Mouse (Mus musculus): ENCODE measurements around the gene Lgmn. TPM values are rescaled to one million over a fixed set of nuclear protein-coding genes. Genes with fewer than 3 reads are reported as not detected.

Gene Lgmn
- total RNA-seq, 2 experiments from 2014 or later, result 99.7 to 114 TPM

GRCm38 (mm10) chr12:102436939-102437526 is 2.6 kb downstream of the Lgmn start:
- no peak for DNase-seq (ENCODE audit: low spot score in 2 of 2)

- DNase-seq (ENCODE audit: low spot score in 2 of 2), result no peak
These were observed 5.5 kb downstream of the Lgmn start for GRCm38 (mm10) chr12:102434107-102434506.

- no peak for DNase-seq (ENCODE audit: low spot score in 2 of 2)
These were observed 7.4 kb downstream of the Lgmn start for GRCm38 (mm10) chr12:102432238-102432637.

GRCm38 (mm10) chr12:102430228-102430627 is 9.4 kb downstream of the Lgmn start:
- DNase-seq (ENCODE audit: low spot score in 2 of 2), result no peak

- DNase-seq (ENCODE audit: low spot score in 2 of 2), result no peak
These were observed 10.0 kb downstream of the Lgmn start for GRCm38 (mm10) chr12:102429656-102430055.

GRCm38 (mm10) chr12:102426285-102426684 is 13.3 kb downstream of the Lgmn start:
- DNase-seq (ENCODE audit: low spot score in 2 of 2), result no peak

GRCm38 (mm10) chr12:102425048-102425578 is 14.5 kb downstream of the Lgmn start:
- DNase-seq (ENCODE audit: low spot score in 2 of 2), result no peak

GRCm38 (mm10) chr12:102424456-102424855 is 15.2 kb downstream of the Lgmn start:
- DNase-seq (ENCODE audit: low spot score in 2 of 2), result no peak

GRCm38 (mm10) chr12:102423625-102424024 is 16.0 kb downstream of the Lgmn start:
- DNase-seq (ENCODE audit: low spot score in 2 of 2), result no peak

- DNase-seq (ENCODE audit: low spot score in 2 of 2), result no peak
These were observed 16.8 kb downstream of the Lgmn start for GRCm38 (mm10) chr12:102422623-102423320.

GRCm38 (mm10) chr12:102422065-102422464 is 17.5 kb downstream of the Lgmn start:
- DNase-seq (ENCODE audit: low spot score in 2 of 2), result no peak

GRCm38 (mm10) chr12:102420168-102420890 is 19.3 kb downstream of the Lgmn start:
- no peak for DNase-seq (ENCODE audit: low spot score in 2 of 2)

- no peak for DNase-seq (ENCODE audit: low spot score in 2 of 2)
These were observed 20.1 kb downstream of the Lgmn start for GRCm38 (mm10) chr12:102419544-102419943.

GRCm38 (mm10) chr12:102417701-102418100 is 21.9 kb downstream of the Lgmn start:
- no peak for DNase-seq (ENCODE audit: low spot score in 2 of 2)

- DNase-seq (ENCODE audit: low spot score in 2 of 2), result no peak
These were observed 22.6 kb downstream of the Lgmn start for GRCm38 (mm10) chr12:102416955-102417510.

- DNase-seq (ENCODE audit: low spot score in 2 of 2), result no peak
These were observed 23.2 kb downstream of the Lgmn start for GRCm38 (mm10) chr12:102416391-102416837.

GRCm38 (mm10) chr12:102414686-102415085 is 24.9 kb downstream of the Lgmn start:
- no peak for DNase-seq (ENCODE audit: low spot score in 2 of 2)

GRCm38 (mm10) chr12:102413171-102413570 is 26.4 kb downstream of the Lgmn start:
- DNase-seq (ENCODE audit: low spot score in 2 of 2), result no peak

- no peak for DNase-seq (ENCODE audit: low spot score in 2 of 2)
These were observed 41.0 kb downstream of the Lgmn start for GRCm38 (mm10) chr12:102398588-102398987.

GRCm38 (mm10) chr12:102395998-102396991 is 43.3 kb downstream of the Lgmn start:
- DNase-seq (ENCODE audit: low spot score in 2 of 2), result no peak

Data from adrenal gland, adult 18-20 months (tissue).